ENCODE assay signal across 19 mouse cellular contexts in genomic region chr15:6723338-6723737, GRCm38 (mm10). TPM values are rescaled to one million over a fixed set of nuclear protein-coding genes. Genes with fewer than 3 reads are reported as not detected.
DNase-seq lines count a peak whose midpoint lies in the region; ATAC-seq lines count a peak whose summit lies in the region.
"Had no signal": no experiment of that assay in that cellular context is flagged by ENCODE, and none has a peak within 500 bp of the region (broad histone marks: within the 10 kb centered on the region; RNA-seq: fewer than 3 reads in every experiment).

No protein-coding gene starts in this region.

- H3K27ac ChIP-seq in liver, embryonic 13.5 days, result no peak overlapping the region
- H3K27ac ChIP-seq: embryonic facial prominence, embryonic 13.5 days; hindbrain, embryonic 15.5 days; neural tube, embryonic 13.5 days had no signal

- peak; percentile 39 for ATAC-seq in liver, embryonic 13.5 days (ENCODE audit: low read depth)
- ATAC-seq: activated CD4-positive, CD25-positive, alpha-beta regulatory T cell, adult 4 months had no signal

- H3K9me3 ChIP-seq in liver, embryonic 13.5 days (replicated peaks), result no peaks in the 10 kb centered on the region
- H3K9me3 ChIP-seq: heart, embryonic 12.5 days; hindbrain, embryonic 15.5 days; neural tube, embryonic 13.5 days had no signal

- H3K4me2 ChIP-seq in liver, embryonic 13.5 days, result no peak overlapping the region
- H3K4me2 ChIP-seq: embryonic facial prominence, embryonic 13.5 days; heart, embryonic 12.5 days; hindbrain, embryonic 15.5 days; neural tube, embryonic 13.5 days had no signal

- DNase-seq in heart, adult 11 months, result peak; percentile 13
- DNase-seq in heart, adult 9 months (ENCODE audit: low spot score in 2 of 2), result no peak
- DNase-seq in liver, embryonic 13.5 days, result no peak
- DNase-seq in liver (no peak), ZHBTc4 (ENCODE audit: low read depth, low spot score) (peak; percentile 46)
- no peak for DNase-seq in gastrocnemius, adult 18-20 months (ENCODE audit: low spot score)
- DNase-seq in cerebellum, postnatal 10 days, result no peak
- DNase-seq: cerebellum, adult 9-10 months; gastrocnemius, postnatal 25 days; kidney, adult 9 months; kidney, postnatal 4 days; lung, postnatal 14 days; right cerebral cortex, postnatal 25 days; thymus, postnatal 25 days had no signal

- no peaks in the 10 kb centered on the region for H3K27me3 ChIP-seq in liver, embryonic 13.5 days
- H3K27me3 ChIP-seq: embryonic facial prominence, embryonic 13.5 days; heart, embryonic 12.5 days; hindbrain, embryonic 15.5 days; neural tube, embryonic 13.5 days had no signal

- no peak overlapping the region for H3K4me3 ChIP-seq in liver, embryonic 13.5 days (replicated peaks)
- H3K4me3 ChIP-seq: embryonic facial prominence, embryonic 13.5 days; heart, embryonic 12.5 days; hindbrain, embryonic 15.5 days; neural tube, embryonic 13.5 days had no signal

- H3K36me3 ChIP-seq in liver, embryonic 13.5 days, result peaks cover 8% of the 10 kb centered on the region

- H3K4me1 ChIP-seq in liver, embryonic 13.5 days (replicated peaks), result peaks cover 27% of the 10 kb centered on the region

- no peak overlapping the region for H3K9ac ChIP-seq in liver, embryonic 13.5 days
- H3K9ac ChIP-seq: embryonic facial prominence, embryonic 13.5 days; heart, embryonic 12.5 days; hindbrain, embryonic 15.5 days; neural tube, embryonic 13.5 days had no signal

RNA-seq across cellular contexts. Expression of gene Rictor, which starts 15.2 kb away (rescaled TPM):
- 17.6 and 21.4 TPM in 2 replicates for polyA plus RNA-seq in liver, embryonic 13.5 days (2015; fragmentation: Nextera tagmentation; extraction: Ambion mirVana)
- 10 to 100 TPM; 10.0 to 13.3 TPM for total RNA-seq in gastrocnemius, adult 18-20 months (2021)

Comparison
In these comparisons a context has a peak if more than half of its experiments do, and no peak if none do; other contexts are left out.
1. DNase-seq: peak in heart, adult 11 months (single experiment) and ZHBTc4 (single experiment); none in heart, adult 9 months (0 of 2), liver, embryonic 13.5 days (single experiment), liver (single experiment), gastrocnemius, adult 18-20 months (single experiment) and cerebellum, postnatal 10 days (0 of 2).